Mouse (Mus musculus): ENCODE results near the gene Hapln1. TPM values are rescaled to one million over a fixed set of nuclear protein-coding genes. Genes with fewer than 3 reads are reported as not detected.

Hapln1 gene
- polyA plus RNA-seq, 1 experiment from 2014 or later, result 51.8 TPM

GRCm38 (mm10) chr13:89607399-89607798, 67.8 kb downstream of the Hapln1 start:
- Histone ChIP-seq H3K9ac (no peak overlapping the region), H3K9me3 (no peaks in the 10 kb centered on the region), H3K4me2 (no peak overlapping the region), H3K36me3 (no peaks in the 10 kb centered on the region), H3K27me3 (no peaks in the 10 kb centered on the region), H3K27ac (no peak overlapping the region), H3K4me3 (no peak overlapping the region), H3K4me1 (no peaks in the 10 kb centered on the region)
- no peak for ATAC-seq (ENCODE audit: insufficient number of reproducible peaks, low FRiP score, low TSS enrichment, low read depth)
- WGBS, result 58% methylated on average over 3 of the region's 3 CpGs

GRCm38 (mm10) chr13:89619064-89619463, 79.5 kb downstream of the Hapln1 start:
- no peak overlapping the region for H3K4me3 ChIP-seq
- no peak overlapping the region for H3K4me2 ChIP-seq
- no peaks in the 10 kb centered on the region for H3K36me3 ChIP-seq
- no peak for ATAC-seq (ENCODE audit: insufficient number of reproducible peaks, low FRiP score, low TSS enrichment, low read depth)
- H3K27me3 ChIP-seq, result no peaks in the 10 kb centered on the region
- H3K4me1 ChIP-seq, result no peaks in the 10 kb centered on the region
- no peaks in the 10 kb centered on the region for H3K9me3 ChIP-seq
- WGBS, result 83% methylated on average over 3 of the region's 3 CpGs
- no peak overlapping the region for H3K9ac ChIP-seq
- no peak overlapping the region for H3K27ac ChIP-seq

GRCm38 (mm10) chr13:89634137-89634683, 94.6 kb downstream of the Hapln1 start:
- Histone ChIP-seq H3K9ac (no peak overlapping the region), H3K36me3 (no peaks in the 10 kb centered on the region), H3K27ac (no peak overlapping the region), H3K4me3 (no peak overlapping the region), H3K27me3 (no peaks in the 10 kb centered on the region), H3K4me2 (no peak overlapping the region), H3K9me3 (no peaks in the 10 kb centered on the region), H3K4me1 (no peaks in the 10 kb centered on the region)
- WGBS, result 27% methylated on average over 4 of the region's 4 CpGs
- ATAC-seq (ENCODE audit: insufficient number of reproducible peaks, low FRiP score, low TSS enrichment, low read depth), result no peak

- Histone ChIP-seq H3K9me3 (no peaks in the 10 kb centered on the region), H3K27me3 (no peaks in the 10 kb centered on the region), H3K36me3 (no peaks in the 10 kb centered on the region), H3K9ac (no peak overlapping the region), H3K27ac (no peak overlapping the region), H3K4me1 (no peaks in the 10 kb centered on the region), H3K4me3 (no peak overlapping the region), H3K4me2 (no peak overlapping the region)
- ATAC-seq (ENCODE audit: insufficient number of reproducible peaks, low FRiP score, low TSS enrichment, low read depth), result no peak
- WGBS, result 66% methylated on average over 3 of the region's 3 CpGs
Observed at GRCm38 (mm10) chr13:89637012-89637411, 97.4 kb downstream of the Hapln1 start.

- no peak for ATAC-seq (ENCODE audit: insufficient number of reproducible peaks, low FRiP score, low TSS enrichment, low read depth)
Observed at GRCm38 (mm10) chr13:89645589-89645988, 106.0 kb downstream of the Hapln1 start.

GRCm38 (mm10) chr13:89652773-89653172, 113.2 kb downstream of the Hapln1 start:
- Histone ChIP-seq H3K9me3 (no peaks in the 10 kb centered on the region), H3K27ac (no peak overlapping the region)
- ATAC-seq (ENCODE audit: insufficient number of reproducible peaks, low FRiP score, low TSS enrichment, low read depth), result no peak

More at GRCm38 (mm10) chr13:89645589-89645988, 106.0 kb downstream of the Hapln1 start:
- Histone ChIP-seq H3K4me2 (no peak overlapping the region), H3K4me3 (no peak overlapping the region), H3K4me1 (no peaks in the 10 kb centered on the region), H3K27ac (no peak overlapping the region), H3K9me3 (no peaks in the 10 kb centered on the region), H3K27me3 (no peaks in the 10 kb centered on the region), H3K36me3 (no peaks in the 10 kb centered on the region), H3K9ac (no peak overlapping the region)
- WGBS, result 65% methylated on average over 2 of the region's 2 CpGs

GRCm38 (mm10) chr13:89653279-89653678, 113.7 kb downstream of the Hapln1 start:
- ATAC-seq (ENCODE audit: insufficient number of reproducible peaks, low FRiP score, low TSS enrichment, low read depth), result no peak
- Histone ChIP-seq H3K4me3 (no peak overlapping the region), H3K4me1 (no peaks in the 10 kb centered on the region), H3K4me2 (no peak overlapping the region), H3K9ac (no peak overlapping the region), H3K36me3 (peaks cover 21% of the 10 kb centered on the region), H3K27ac (no peak overlapping the region), H3K9me3 (no peaks in the 10 kb centered on the region), H3K27me3 (no peaks in the 10 kb centered on the region)
- 78% methylated on average over 2 of the region's 2 CpGs for WGBS

More at GRCm38 (mm10) chr13:89652773-89653172, 113.2 kb downstream of the Hapln1 start:
- no peak overlapping the region for H3K4me2 ChIP-seq
- WGBS, result 50% methylated on average over 1 of the region's 1 CpGs
- no peak overlapping the region for H3K4me3 ChIP-seq
- no peaks in the 10 kb centered on the region for H3K27me3 ChIP-seq
- H3K36me3 ChIP-seq, result peaks cover 19% of the 10 kb centered on the region
- H3K4me1 ChIP-seq, result no peaks in the 10 kb centered on the region
- H3K9ac ChIP-seq, result no peak overlapping the region

GRCm38 (mm10) chr13:89657046-89657445, 117.5 kb downstream of the Hapln1 start:
- H3K9ac ChIP-seq, result no peak overlapping the region
- 92% methylated on average over 11 of the region's 11 CpGs for WGBS
- H3K4me1 ChIP-seq, result no peaks in the 10 kb centered on the region
- H3K27me3 ChIP-seq, result no peaks in the 10 kb centered on the region
- H3K4me2 ChIP-seq, result no peak overlapping the region
- H3K4me3 ChIP-seq, result no peak overlapping the region
- no peak for ATAC-seq (ENCODE audit: insufficient number of reproducible peaks, low FRiP score, low TSS enrichment, low read depth)
- H3K36me3 ChIP-seq, result peaks cover 32% of the 10 kb centered on the region
- H3K27ac ChIP-seq, result no peak overlapping the region
- no peaks in the 10 kb centered on the region for H3K9me3 ChIP-seq

Other genes starting within 250 kb of the Hapln1 start
- 78.3 and 94.6 TPM in 2 replicates for gene Vcan, start 202.7 kb downstream of the Hapln1 start, polyA plus RNA-seq (2015; fragmentation: Nextera tagmentation; extraction: Ambion mirVana)

Measured in limb, embryonic 15.5 days (tissue).